Comparison of ENCODE assay signal across 7 mouse cellular contexts in the genomic region with DNA sequence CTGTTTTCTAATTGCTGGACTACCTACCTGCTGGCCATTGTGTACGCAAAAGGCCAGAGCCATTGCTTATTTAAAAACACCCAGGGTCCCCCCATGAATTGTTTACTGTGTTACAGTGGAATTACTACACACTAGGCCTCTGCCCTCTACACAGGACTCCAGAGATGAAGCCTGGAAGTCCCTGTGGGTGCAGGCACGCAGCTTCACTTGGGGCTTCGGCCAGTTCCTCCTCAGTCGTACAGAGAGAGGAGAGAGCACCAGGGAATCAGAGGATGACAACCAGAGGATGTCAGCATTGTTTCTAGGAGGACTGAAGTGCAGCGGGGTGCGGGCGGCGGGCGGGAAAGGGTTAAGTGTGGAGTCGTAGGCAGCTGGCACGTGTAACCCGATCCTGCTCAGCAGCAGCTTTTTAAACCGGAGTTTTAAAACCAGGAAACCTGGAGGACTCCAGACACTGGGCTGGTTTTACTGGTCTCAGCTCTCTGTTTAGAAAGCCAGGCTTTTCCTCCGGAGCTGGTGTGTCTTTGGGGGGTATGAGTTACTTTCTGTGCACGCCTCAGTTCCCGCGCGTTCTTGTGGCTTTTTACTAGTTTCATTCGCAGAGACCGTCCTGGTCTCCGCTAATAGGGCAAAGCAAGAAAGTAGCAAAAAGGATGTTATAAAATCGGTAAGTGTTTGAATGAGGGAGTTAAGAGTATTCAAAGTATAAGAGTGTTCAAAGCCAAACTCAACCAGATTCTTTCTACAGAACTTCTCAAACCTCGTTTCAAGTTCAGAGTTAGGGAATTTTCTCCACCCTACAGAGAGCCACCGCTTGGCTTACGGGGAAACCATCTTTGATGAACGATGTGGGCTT. TPM values are rescaled to one million over a fixed set of nuclear protein-coding genes. Genes with fewer than 3 reads are reported as not detected.
DNase-seq lines count a peak whose midpoint lies in the region; ATAC-seq and TF ChIP-seq lines count a peak whose summit lies in the region.

No protein-coding gene starts in this region.

- ATAC-seq in forebrain, postnatal 0 days: peak; percentile 29; the same call in 1 of the 2 replicates
- ATAC-seq in stomach, postnatal 0 days (ENCODE audit: low FRiP score, low TSS enrichment): peak; percentile 68; the same call in 1 of the 2 replicates

- H3K4me2 ChIP-seq in forebrain, postnatal 0 days (ENCODE audit: low read depth): peak overlapping the region; percentile 47
- H3K4me2 ChIP-seq in stomach, postnatal 0 days (replicated peaks; ENCODE audit: low read depth): peak overlapping the region; percentile 61

- H3K36me3 ChIP-seq in ES-E14 (ENCODE audit: control insufficient read depth, insufficient read depth, low read length, poor library complexity, severe bottlenecking): no peaks in the 10 kb centered on the region
- H3K36me3 ChIP-seq in forebrain, postnatal 0 days (ENCODE audit: insufficient read depth): no peaks in the 10 kb centered on the region
- H3K36me3 ChIP-seq in stomach, postnatal 0 days (ENCODE audit: control insufficient read depth, insufficient read depth, low read length): no peaks in the 10 kb centered on the region

- no peak for TF ChIP-seq EP300 in stomach, postnatal 0 days (optimal IDR thresholded peaks at IDR 0.05)

- no peak overlapping the region for H3K9ac ChIP-seq in ES-E14 (ENCODE audit: insufficient read depth, low read depth, low read length, poor library complexity, severe bottlenecking)
- peak overlapping the region; percentile 10; the same call in 1 of the 2 replicates for H3K9ac ChIP-seq in forebrain, postnatal 0 days
- H3K9ac ChIP-seq in stomach, postnatal 0 days (ENCODE audit: low read length): peak overlapping the region; percentile 41

- H3K27ac ChIP-seq in ES-E14 (ENCODE audit: insufficient read depth, low read depth, low read length, poor library complexity, severe bottlenecking): no peak overlapping the region
- no peak overlapping the region for H3K27ac ChIP-seq in forebrain, postnatal 0 days (ENCODE audit: low read depth, low read length)
- H3K27ac ChIP-seq in stomach, postnatal 0 days (replicated peaks): 0 out of 2 replicates have a peak overlapping the region, but pooled peaks have one; percentile 20

- in situ Hi-C loops in ES-E14 (cut with MboI; ENCODE audit: low sequenced_read_pairs in 2 of 2, unreplicated experiment in 2 of 2): no loop called here

- WGBS in forebrain, postnatal 0 days: 4% methylated on average over 26 of the region's 26 CpGs
- 5% methylated on average over 26 of the region's 26 CpGs for WGBS in stomach, postnatal 0 days

- no peaks in the 10 kb centered on the region for H3K27me3 ChIP-seq in forebrain, postnatal 0 days (ENCODE audit: insufficient read depth, low read length)
- no peaks in the 10 kb centered on the region for H3K27me3 ChIP-seq in stomach, postnatal 0 days (ENCODE audit: control insufficient read depth, insufficient read depth, low read length)

- TF ChIP-seq CTCF in forebrain, postnatal 0 days (IDR thresholded peaks at IDR 0.05; ENCODE audit: low read depth): no peak
- TF ChIP-seq CTCF in stomach, postnatal 0 days (IDR thresholded peaks at IDR 0.05; ENCODE audit: low read depth): no peak

- peak overlapping the region; percentile 3 to 42; a peak in 2 of 4 replicates for H3K4me3 ChIP-seq in ES-E14 (ENCODE audit: insufficient read depth in 1 of 2, low read depth in 1 of 2, low read length in 2 of 2, poor library complexity in 1 of 2, severe bottlenecking in 1 of 2)
- H3K4me3 ChIP-seq in forebrain, postnatal 0 days (ENCODE audit: low read depth, low read length): peak overlapping the region; percentile 22
- peak overlapping the region; percentile 33 for H3K4me3 ChIP-seq in stomach, postnatal 0 days (ENCODE audit: low read depth, low read length)

- H3K9me3 ChIP-seq in ES-E14 (ENCODE audit: control insufficient read depth, insufficient read depth, low read depth, low read length): no peaks in the 10 kb centered on the region
- H3K9me3 ChIP-seq in forebrain, postnatal 0 days (ENCODE audit: low read length): no peaks in the 10 kb centered on the region
- H3K9me3 ChIP-seq in stomach, postnatal 0 days (ENCODE audit: control insufficient read depth, low read length): no peaks in the 10 kb centered on the region

- DNase-seq in 3T3-L1 (ENCODE audit: low read depth, low spot score) (peak; percentile 40), ES-E14 (ENCODE audit: low read depth, low spot score) (peak; percentile 42)
- no peak for DNase-seq in forebrain, postnatal 0 days
- DNase-seq in kidney, adult 9 months: peak; percentile 14
- peak; percentile 20 for DNase-seq in lung, postnatal 36 days
- DNase-seq in stomach, postnatal 0 days (ENCODE audit: low spot score): peak; percentile 64
- no peak for DNase-seq in frontal cortex, postnatal 25 days (ENCODE audit: low spot score in 2 of 2)

- H3K4me1 ChIP-seq in ES-E14 (ENCODE audit: control insufficient read depth in 2 of 2, insufficient read depth in 2 of 2, low read length in 2 of 2, poor library complexity in 1 of 2): peaks cover 1 to 3% of the 10 kb centered on the region in 2 experiments; a peak in 2 of 4 replicates
- H3K4me1 ChIP-seq in forebrain, postnatal 0 days (ENCODE audit: insufficient read depth): no peaks in the 10 kb centered on the region
- H3K4me1 ChIP-seq in stomach, postnatal 0 days (replicated peaks; ENCODE audit: control insufficient read depth, insufficient read depth): no peaks in the 10 kb centered on the region; the same call in 1 of the 2 replicates

TF ChIP-seq in ES-E14, 5 proteins besides CTCF, POLR2A, EP300 and RAD21:
- no peak for TF ChIP-seq HCFC1 (IDR thresholded peaks at IDR 0.05; ENCODE audit: borderline replicate concordance, insufficient read depth, low read length)
- no peak for TF ChIP-seq ZNF384 (IDR thresholded peaks at IDR 0.05; ENCODE audit: low read depth, low read length)
- no peak for TF ChIP-seq CHD2 (IDR thresholded peaks at IDR 0.05; ENCODE audit: low read depth, low read length)
- TF ChIP-seq ZC3H11A (IDR thresholded peaks at IDR 0.05; ENCODE audit: borderline replicate concordance, low read depth, low read length): no peak
- no peak for TF ChIP-seq MAFK (IDR thresholded peaks at IDR 0.05; ENCODE audit: insufficient read depth, low read depth, low read length)

RNA-seq across cellular contexts. Expression of gene Ltbp1, which starts 11.4 kb away (rescaled TPM):
- total RNA-seq in ES-E14 (2012; rRNA removed): 21.2 and 25.2 TPM in 2 replicates
- 2.0 and 5.2 TPM in 2 replicates for total RNA-seq in forebrain, postnatal 0 days (2014; rRNA removed)
- 1.1 and 1.5 TPM in 2 replicates for polyA plus RNA-seq in forebrain, postnatal 0 days (2015; fragmentation: Nextera tagmentation; extraction: Ambion mirVana)
- polyA plus RNA-seq in stomach, postnatal 0 days (2015; fragmentation: Nextera tagmentation; extraction: Ambion mirVana): 16.2 and 17.7 TPM in 2 replicates

Comparison
In these comparisons a context has a peak if more than half of its experiments do, and no peak if none do; other contexts are left out.
1. DNase-seq: peak in 3T3-L1 (single experiment), ES-E14 (single experiment), kidney, adult 9 months (single experiment), lung, postnatal 36 days (single experiment) and stomach, postnatal 0 days (single experiment); none in forebrain, postnatal 0 days (single experiment) and frontal cortex, postnatal 25 days (0 of 2).
2. Peak in every context shown above with its lines, with median percentiles within 50 percentile points of each other: H3K4me3 ChIP-seq.